Mouse (Mus musculus) thymus, postnatal 0 days (tissue): ENCODE results near the gene Hacl1. TPM values are rescaled to one million over a fixed set of nuclear protein-coding genes. Genes with fewer than 3 reads are reported as not detected.

Experiments
- DNase-seq: peaks from one replicate; pipeline ENCODE4 v3.0.0-alpha.2; 2015; ENCODE audit warnings: low spot score
- polyA plus RNA-seq: library from polyadenylated mRNA; unstranded; fragments of >200 nt; fragmentation: Nextera tagmentation; extraction: Ambion mirVana; gene quantifications from 2 replicates; pipeline ENCODE4 v1.2.1, GENCODE M21; 2015

The Hacl1 gene
- polyA plus RNA-seq = 19.6 and 31.3 TPM in 2 replicates

DNA sequence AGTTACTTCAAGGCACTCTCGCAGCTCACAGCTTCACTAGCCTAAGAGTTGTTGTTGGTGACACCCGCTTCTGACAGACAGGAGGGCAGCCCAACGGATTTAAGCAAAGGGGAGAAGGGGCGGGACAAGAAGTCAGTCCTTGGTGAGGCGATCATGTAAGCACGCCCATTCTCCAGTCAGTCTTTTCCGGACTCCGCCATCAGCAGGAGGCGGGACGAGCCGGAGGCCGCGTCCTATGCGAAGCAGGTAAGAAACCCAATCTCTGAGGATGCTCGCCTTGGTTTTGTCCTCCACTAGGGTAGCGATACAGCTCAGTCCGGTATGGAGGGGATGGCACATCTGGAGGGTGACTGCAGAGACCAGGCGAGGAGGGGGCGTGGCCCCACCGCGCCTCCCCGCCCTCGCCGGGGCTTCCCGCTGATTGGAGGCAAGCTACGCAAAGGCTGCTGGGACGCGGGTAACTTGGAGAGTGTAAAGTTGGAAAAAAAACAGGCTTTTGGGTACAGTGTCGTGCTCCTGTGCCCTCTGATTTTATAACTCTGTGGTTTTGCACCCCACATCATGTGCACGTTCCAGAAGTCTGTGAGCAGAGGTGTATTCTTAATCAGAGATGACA lies at the start of gene Hacl1, which contains the start of gene Btd:
Gene Hacl1 (minus strand): TSS at position 397 of the 616 bp plus-strand sequence.
Gene Btd (plus strand): TSS at position 139 of the 616 bp plus-strand sequence.
- peak; percentile 95 for DNase-seq

GRCm38 (mm10) chr14:31686231-31686630 lies 45.1 kb upstream of the Hacl1 start:
- DNase-seq = no peak

GRCm38 (mm10) chr14:31685680-31686079 lies 44.6 kb upstream of the Hacl1 start:
- DNase-seq = peak; percentile 14

- DNase-seq = peak; percentile 48
Observed at GRCm38 (mm10) chr14:31684343-31685040, 43.4 kb upstream of the Hacl1 start.

DNA sequence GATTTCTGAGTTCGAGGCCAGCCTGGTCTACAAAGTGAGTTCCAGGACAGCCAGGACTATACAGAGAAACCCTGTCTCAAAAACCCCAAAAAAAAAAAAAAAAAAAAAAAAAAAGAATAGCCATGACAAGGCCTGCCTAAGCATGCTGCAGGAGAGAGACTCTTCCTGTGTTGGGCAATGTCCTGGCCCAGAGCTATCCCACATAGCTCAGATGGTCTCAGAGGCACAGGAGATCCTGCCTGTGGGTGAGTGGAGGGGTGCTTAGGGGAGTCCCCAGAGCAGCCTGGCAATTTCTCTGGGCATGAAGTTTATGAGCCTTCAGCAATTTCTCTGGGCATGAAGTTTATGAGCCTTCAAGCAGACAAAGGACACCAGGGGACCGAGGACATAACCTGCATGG lies 42.5 kb upstream of the Hacl1 start:
- no peak for DNase-seq

DNA sequence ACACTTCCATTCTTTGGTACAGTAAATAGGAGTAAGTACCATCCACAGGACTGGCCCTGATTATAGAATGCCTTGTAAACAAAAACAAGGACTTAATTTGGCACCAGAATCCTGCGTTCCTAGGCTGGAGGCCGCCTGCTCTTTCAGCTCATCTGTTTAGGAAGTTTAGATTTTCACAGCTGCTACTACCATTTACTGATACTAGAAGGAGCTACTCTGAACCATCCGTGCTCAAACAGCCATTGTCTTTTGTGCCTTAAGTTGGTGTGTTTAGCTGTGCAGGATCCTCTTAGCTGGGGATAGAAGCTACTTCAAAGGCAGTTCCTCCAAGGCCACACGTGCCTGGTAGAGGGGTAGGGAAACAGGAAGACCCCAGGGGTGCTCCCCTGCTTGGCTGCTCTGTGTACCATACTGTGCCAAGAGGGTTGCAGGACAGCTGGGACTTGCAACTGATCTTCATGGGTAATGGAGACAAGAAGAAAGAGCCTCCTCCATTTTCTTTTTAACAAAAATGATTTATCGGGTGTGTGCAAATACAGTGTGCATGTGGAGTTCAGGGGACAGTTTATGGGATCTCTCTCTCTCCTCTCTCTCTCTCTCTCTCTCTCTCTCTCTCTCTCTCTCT lies 41.0 kb upstream of the Hacl1 start:
- DNase-seq = peak; percentile 17

GRCm38 (mm10) chr14:31681291-31681690 lies 40.2 kb upstream of the Hacl1 start:
- no peak for DNase-seq

DNA sequence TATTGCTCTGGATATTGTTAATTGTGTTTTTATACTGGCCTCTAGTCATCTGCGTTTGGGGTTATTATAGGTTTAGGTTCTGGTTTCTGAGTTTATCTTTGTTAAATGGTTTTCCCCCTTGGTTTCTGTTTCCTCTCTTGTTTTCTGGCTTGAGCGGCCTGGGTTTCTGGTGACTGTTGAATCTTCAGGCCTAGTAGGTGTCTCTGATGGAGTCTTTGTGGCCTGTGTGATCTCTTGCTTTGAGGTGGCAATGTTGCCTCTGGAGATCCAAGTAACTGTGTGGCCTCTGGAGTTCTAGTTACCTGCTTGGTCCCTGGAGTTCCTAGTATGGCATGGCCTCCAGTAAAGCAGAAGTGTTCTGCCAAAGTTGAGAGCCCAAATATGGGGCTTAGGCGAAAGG lies 39.6 kb upstream of the Hacl1 start:
- no peak for DNase-seq

DNA sequence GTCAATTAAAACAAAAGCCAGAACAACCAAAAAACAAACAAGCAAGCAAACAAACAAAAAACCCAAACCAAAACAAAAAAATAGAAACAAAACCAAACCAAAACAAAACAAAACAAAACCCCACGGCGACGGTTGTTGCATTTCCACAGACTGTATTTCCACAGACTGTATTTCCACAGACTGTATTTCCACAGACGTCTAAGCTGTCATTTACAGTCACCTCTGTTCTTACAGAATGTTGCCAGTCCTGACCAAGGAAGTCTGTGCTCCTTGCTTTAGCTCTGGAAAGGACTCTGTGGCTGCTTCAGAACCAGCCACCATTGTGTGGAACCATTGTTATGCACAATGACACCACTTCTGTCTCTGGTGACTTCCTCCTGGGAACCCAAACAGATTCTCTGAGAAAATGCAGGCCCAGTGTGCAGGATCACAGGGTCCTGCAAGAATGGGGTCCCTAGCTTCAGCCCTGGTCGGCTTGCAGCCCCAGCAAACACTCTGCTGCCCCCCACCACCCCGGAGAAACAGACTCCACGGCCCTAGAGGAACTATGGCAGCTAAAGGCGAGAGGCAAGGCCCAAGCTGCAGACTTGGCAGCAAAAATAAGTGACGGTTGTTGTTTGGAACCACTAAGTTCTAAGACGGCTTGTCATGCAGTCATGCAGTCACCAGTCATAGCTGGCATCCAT lies 30.7 kb upstream of the Hacl1 start:
- no peak for DNase-seq

GRCm38 (mm10) chr14:31669642-31670490 lies 28.8 kb upstream of the Hacl1 start:
- peak; percentile 73 for DNase-seq

DNA sequence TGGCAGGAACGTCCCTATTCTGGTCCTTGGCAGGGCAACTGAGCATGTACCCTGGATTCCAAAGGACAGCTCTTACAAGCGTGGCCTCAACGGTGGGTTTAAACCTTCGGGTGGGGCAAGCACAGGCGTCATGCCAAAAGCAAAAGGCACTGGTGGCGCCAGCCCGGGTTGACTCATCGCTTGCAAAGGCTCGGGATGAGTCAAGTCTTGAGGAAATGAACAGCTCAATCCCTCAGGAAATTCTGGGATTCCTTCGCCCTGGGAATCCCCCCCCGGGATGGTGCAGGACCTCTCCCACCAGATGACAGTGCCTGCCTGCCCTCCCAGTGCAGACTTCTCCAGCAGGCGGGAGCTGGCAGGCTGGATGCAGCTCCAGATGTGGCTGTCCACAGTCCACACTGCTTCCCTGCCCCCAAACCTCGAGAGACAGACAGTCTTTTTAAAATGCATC lies 28.1 kb upstream of the Hacl1 start:
- no peak for DNase-seq

DNA sequence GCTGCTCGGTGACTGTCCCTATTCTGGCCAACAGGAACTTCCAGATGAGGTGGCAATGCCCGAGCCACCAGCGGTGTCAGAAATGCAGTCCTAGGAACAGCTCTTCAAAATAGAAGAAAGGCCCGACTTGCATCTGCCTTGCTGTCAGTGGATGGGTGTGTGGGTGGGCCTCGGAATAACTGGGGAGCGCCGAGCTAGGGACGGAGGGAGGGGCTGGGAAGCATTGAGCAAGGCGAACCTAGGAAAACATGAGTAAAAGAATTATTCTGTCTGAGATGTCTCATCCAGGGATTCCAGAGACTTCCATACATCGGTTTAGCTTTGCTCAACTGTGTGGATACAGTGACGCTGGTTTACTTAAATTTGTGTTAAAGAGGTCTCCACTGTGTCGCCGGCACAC lies 27.2 kb upstream of the Hacl1 start:
- DNase-seq = no peak

GRCm38 (mm10) chr14:31667741-31668140 lies 26.7 kb upstream of the Hacl1 start:
- no peak for DNase-seq

DNA sequence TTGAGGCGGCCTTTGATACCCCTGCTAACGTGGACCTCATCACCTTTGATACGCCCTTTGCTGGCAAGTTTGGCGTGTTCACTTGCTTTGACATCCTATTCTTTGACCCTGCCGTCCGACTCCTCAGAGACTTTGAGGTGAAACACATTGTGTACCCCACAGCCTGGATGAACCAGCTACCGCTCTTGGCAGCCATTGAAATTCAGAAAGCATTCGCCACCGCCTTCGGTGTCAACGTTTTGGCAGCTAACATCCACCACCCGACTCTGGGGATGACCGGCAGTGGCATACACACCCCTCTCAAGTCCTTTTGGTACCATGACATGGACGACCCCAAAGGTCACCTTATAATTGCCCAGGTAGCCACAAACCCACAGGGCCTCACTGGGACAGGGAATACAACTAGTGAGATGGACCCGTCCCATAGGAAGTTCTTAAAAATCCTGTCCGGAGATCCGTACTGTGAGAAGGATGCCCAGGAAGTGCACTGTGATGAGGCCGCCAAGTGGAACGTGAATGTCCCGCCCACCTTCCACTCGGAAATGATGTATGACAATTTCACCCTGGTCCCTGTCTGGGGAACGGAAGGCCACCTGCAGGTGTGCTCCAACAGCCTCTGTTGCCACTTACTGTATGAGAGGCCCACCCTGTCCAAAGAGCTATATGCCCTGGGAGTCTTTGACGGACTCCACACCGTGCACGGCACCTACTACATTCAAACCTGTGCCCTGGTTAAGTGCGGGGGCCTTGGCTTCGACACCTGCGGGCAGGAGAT lies 26.0 kb upstream of the Hacl1 start:
- DNase-seq = no peak

GRCm38 (mm10) chr14:31665566-31665940 lies 24.5 kb upstream of the Hacl1 start:
- DNase-seq = no peak

- peak; percentile 40 for DNase-seq
Observed at GRCm38 (mm10) chr14:31664903-31665565, 23.9 kb upstream of the Hacl1 start.

GRCm38 (mm10) chr14:31664100-31664902 lies 23.2 kb upstream of the Hacl1 start:
- DNase-seq = no peak

- DNase-seq = no peak
Observed at GRCm38 (mm10) chr14:31663376-31664099, 22.5 kb upstream of the Hacl1 start.
